Mouse (Mus musculus) ovary, adult 10 weeks (tissue): ENCODE measurements around the gene H2afy. TPM values are rescaled to one million over a fixed set of nuclear protein-coding genes. Genes with fewer than 3 reads are reported as not detected.

Experiments
- polyA plus RNA-seq: library from polyadenylated mRNA; stranded (reverse); fragments of 350-450 nt; fragmentation: Illumina TruSeq; extraction: RNeasy Lipid Tissue Mini Kit (QIAGEN cat#74804); gene quantifications from one replicate; pipeline ENCODE4 v1.2.3, GENCODE M21; 2014

The H2afy gene
- 23.9 TPM for polyA plus RNA-seq

DNA sequence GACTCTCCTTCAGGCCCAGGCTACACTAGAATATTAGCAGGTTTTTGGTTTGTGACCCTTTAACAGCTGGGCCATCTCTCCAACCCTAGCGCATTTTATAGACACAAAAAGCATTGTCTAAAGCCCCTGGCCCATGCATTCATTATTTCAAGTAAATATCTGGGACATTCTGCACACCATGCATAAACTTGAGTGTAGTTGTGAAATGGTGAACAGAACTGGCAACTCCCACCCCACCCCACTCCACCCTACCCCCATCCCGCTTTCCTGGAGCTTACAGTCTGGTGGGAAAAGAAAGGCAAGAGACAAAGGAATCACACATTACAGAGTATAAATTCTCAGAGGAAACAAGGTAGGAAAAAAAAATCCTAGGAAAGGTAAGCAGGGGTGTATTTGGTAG lies at the start of gene H2afy:
TSS of gene H2afy (minus strand) at position 162 of the 400 bp plus-strand sequence.

GRCm38 (mm10) chr13:56178416-56179035 lies 42.4 kb upstream of the H2afy start, which contains the start of gene Tifab:
Tifab (minus strand) TSS chr13:56178885.

Other genes starting within 250 kb of the H2afy start
- 1.0 TPM for gene Tifab, start 42.5 kb upstream of the H2afy start, polyA plus RNA-seq
- gene Neurog1, start 115.8 kb upstream of the H2afy start, polyA plus RNA-seq = not detected
- 48.8 TPM for gene Cxcl14, start 160.2 kb upstream of the H2afy start, polyA plus RNA-seq